Mouse (Mus musculus) heart, postnatal 0 days (tissue): ENCODE measurements around the gene Dennd5a. TPM values are rescaled to one million over a fixed set of nuclear protein-coding genes. Genes with fewer than 3 reads are reported as not detected.

Experiments used
- ATAC-seq: fragments of 200-750 bp; cut with Nextera tagmentation; 2 replicates; pipeline ENCODE4 v1.8.0; 2017; ENCODE audit warnings: low read depth, moderate number of reproducible peaks, moderate library complexity; ENCODE audit not compliant: insufficient read depth
- DNase-seq: peaks from one replicate; pipeline ENCODE4 v3.0.0-alpha.2; 2016; ENCODE audit warnings: low spot score
- H3K27ac ChIP-seq: fragments of 300-500 bp; sonication (generic); 2 replicates; pipeline ENCODE4 v1.5.1; 2014; ENCODE audit warnings: low read depth, mild to moderate bottlenecking
- H3K27me3 ChIP-seq: fragments of 300-500 bp; sonication (generic); 2 replicates; pipeline ENCODE4 v1.6.1; 2014; ENCODE audit warnings: low read length, mixed read lengths; ENCODE audit not compliant: control insufficient read depth, insufficient read depth
- H3K36me3 ChIP-seq: fragments of 300-500 bp; sonication (generic); replicated peaks from 2 replicates; pipeline ENCODE4 v1.6.1; 2014; ENCODE audit warnings: low read length, mixed read lengths; ENCODE audit not compliant: control insufficient read depth, insufficient read depth
- H3K4me1 ChIP-seq: fragments of 300-500 bp; sonication (generic); 2 replicates; pipeline ENCODE4 v1.6.1; 2014; ENCODE audit warnings: antibody characterized with exemption; ENCODE audit not compliant: control insufficient read depth, insufficient read depth
- H3K4me2 ChIP-seq: fragments of 300-500 bp; sonication (generic); 2 replicates; pipeline ENCODE4 v1.6.1; 2014; ENCODE audit warnings: low read depth, mild to moderate bottlenecking, low read length, moderate library complexity
- H3K4me3 ChIP-seq: fragments of 300-500 bp; sonication (generic); 2 replicates; pipeline ENCODE4 v1.5.1; 2014; ENCODE audit warnings: low read depth, low read length
- H3K9ac ChIP-seq: fragments of 300-500 bp; sonication (generic); replicated peaks from 2 replicates; pipeline ENCODE4 v1.6.1; 2014; ENCODE audit warnings: low read depth, low read length, mixed read lengths
- H3K9me3 ChIP-seq: fragments of 300-500 bp; sonication (generic); replicated peaks from 2 replicates; pipeline ENCODE4 v1.6.1; 2016; ENCODE audit warnings: low read length; ENCODE audit not compliant: control insufficient read depth
- CTCF ChIP-seq: IDR thresholded peaks from 2 replicates; pipeline ENCODE4 v1.5.1; 2016; ENCODE audit warnings: antibody characterized with exemption, control low read depth, low read depth
- EP300 ChIP-seq: IDR thresholded peaks from 2 replicates; pipeline ENCODE4 v1.6.1; 2016; ENCODE audit warnings: antibody characterized with exemption, low read depth
- WGBS: fragments of 180-500 bp; shearing (Covaris S2); extraction: QIAGEN DNeasy Blood & Tissue Kit; methylation state at CpG from one replicate; pipeline ENCODE4 v1.1.7; 2014; 5-methylcytosine and 5-hydroxymethylcytosine counted together
- polyA plus RNA-seq: library from polyadenylated mRNA; unstranded; fragments of >200 nt; fragmentation: Nextera tagmentation; extraction: Ambion mirVana; gene quantifications from 2 replicates; pipeline ENCODE4 v1.2.1, GENCODE M21; 2015
- total RNA-seq: library from RNA; depleted of rRNA; stranded (reverse); fragments of >200 nt; gene quantifications from 2 replicates; pipeline ENCODE4 v1.2.3, GENCODE M21; 2014; ENCODE audit warnings: low replicate concordance

Gene Dennd5a
- total and polyA plus RNA-seq, 2 experiments from 2014 or later: 34.6 to 171 TPM

DNA sequence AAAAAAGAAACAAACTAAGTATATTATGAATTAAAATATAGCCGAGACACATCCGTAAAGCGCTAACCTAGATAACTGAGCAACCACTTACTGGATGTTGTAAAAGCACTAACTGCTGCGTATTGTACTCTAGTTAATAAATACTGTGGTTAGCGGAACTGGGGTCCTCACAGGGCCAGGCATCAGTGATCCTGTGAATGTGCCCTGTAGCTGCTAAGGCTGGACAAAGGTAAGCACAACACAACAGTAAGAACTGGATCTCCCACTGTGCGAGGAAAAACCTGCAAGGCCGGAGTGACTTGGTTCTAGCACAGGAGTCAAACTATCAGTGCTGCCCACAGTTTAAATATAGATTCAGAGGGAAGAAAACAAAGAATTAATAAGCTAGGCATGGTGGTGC, 100.1 kb downstream of the Dennd5a start:
- H3K36me3 ChIP-seq: no peaks in the 10 kb centered on the region
- H3K27me3 ChIP-seq: peaks cover 12% of the 10 kb centered on the region; the same call in 1 of the 2 replicates
- DNase-seq (no peak), ATAC-seq (no peak)
- WGBS: 88% methylated on average over 7 of the region's 7 CpGs
- no peak overlapping the region for H3K4me2 ChIP-seq
- H3K4me1 ChIP-seq: no peaks in the 10 kb centered on the region
- TF ChIP-seq CTCF (no peak), EP300 (no peak)
- no peak overlapping the region for H3K27ac ChIP-seq
- no peaks in the 10 kb centered on the region for H3K9me3 ChIP-seq
- no peak overlapping the region for H3K9ac ChIP-seq
- H3K4me3 ChIP-seq: no peak overlapping the region

DNA sequence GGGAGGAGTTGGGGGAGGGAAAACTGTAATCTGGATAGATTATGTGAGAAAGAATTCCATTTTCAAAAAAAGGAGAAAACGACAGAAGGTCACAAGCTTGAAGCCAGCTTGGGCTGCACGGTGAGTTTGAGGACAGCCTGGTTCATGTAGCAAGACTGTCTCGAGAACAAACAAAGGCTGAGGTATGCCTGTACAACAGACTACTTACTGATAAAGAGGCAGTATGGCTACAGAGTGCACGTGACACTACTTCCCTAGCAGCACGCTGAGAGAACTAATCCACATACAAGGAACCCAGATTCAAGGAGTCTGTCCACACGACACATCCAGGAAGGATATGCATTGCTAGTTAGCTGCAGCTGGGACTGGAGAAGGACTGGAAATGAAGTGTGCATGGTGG, 100.9 kb downstream of the Dennd5a start:
- DNase-seq: peak; percentile 28
- 11% methylated on average over 6 of the region's 6 CpGs for WGBS
- no peaks in the 10 kb centered on the region for H3K36me3 ChIP-seq
- TF ChIP-seq CTCF (no peak), EP300 (no peak)
- no peaks in the 10 kb centered on the region for H3K9me3 ChIP-seq
- no peak overlapping the region for H3K4me3 ChIP-seq
- no peak overlapping the region for H3K4me2 ChIP-seq
- peak; percentile 60; the same call in 1 of the 2 replicates for ATAC-seq
- peaks cover 6% of the 10 kb centered on the region; the same call in 1 of the 2 replicates for H3K4me1 ChIP-seq
- H3K9ac ChIP-seq: no peak overlapping the region
- peaks cover 6% of the 10 kb centered on the region; the same call in 1 of the 2 replicates for H3K27me3 ChIP-seq
- H3K27ac ChIP-seq: no peak overlapping the region

DNA sequence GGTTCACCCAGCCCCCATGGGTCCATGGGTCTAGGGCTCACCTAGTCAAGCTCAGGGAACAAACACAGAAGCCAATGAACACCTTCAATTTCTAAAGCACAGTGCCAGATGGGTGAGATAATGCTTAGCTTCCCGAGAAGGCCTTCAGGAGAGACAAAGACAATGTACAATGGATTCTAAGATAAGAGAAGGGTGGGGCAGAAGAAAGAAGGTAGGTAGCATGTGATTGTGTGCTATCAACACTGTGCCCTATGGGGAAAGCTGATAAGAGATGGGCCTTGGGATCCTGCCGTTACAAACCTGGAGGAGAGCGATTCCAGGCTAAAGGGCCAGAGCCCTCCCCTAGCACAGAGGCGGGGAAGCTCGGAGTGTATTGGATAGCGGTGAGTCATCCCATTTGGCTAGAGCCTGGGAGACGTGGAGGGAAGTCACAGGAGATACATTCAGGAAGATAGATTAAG, 107.5 kb downstream of the Dennd5a start:
- H3K4me3 ChIP-seq: no peak overlapping the region
- DNase-seq (peak; percentile 57), ATAC-seq (peak; percentile 72)
- H3K4me2 ChIP-seq: no peak overlapping the region
- peak overlapping the region; percentile 32; the same call in 1 of the 2 replicates for H3K27ac ChIP-seq
- H3K4me1 ChIP-seq: peaks cover 25% of the 10 kb centered on the region
- TF ChIP-seq EP300 (no peak), CTCF (no peak)
- no peaks in the 10 kb centered on the region for H3K27me3 ChIP-seq
- WGBS: 19% methylated on average over 7 of the region's 7 CpGs
- H3K9ac ChIP-seq: no peak overlapping the region; the same call in 1 of the 2 replicates
- no peaks in the 10 kb centered on the region for H3K9me3 ChIP-seq
- H3K36me3 ChIP-seq: no peaks in the 10 kb centered on the region

DNA sequence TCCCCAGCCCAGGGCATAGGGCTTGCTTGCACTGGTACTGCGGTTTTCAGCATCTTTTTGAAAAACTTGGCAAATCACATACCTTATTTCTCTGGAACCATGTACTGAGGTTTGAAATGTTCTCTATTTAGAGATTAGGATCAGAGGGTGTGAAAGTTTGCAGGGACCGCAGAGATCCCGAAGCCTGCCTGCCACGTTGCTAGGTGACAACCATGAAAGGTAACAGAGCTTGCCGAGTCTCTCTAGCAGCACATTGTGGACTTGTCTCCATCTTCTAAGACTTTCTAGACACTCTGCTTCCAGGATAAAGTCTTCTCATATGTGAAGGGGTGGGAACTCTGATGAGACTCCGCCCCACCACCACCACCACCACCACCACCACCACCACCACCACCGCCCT, 108.3 kb downstream of the Dennd5a start:
- Histone ChIP-seq H3K9me3 (no peaks in the 10 kb centered on the region), H3K4me3 (no peak overlapping the region), H3K4me1 (peaks cover 25% of the 10 kb centered on the region), H3K27me3 (no peaks in the 10 kb centered on the region), H3K9ac (no peak overlapping the region), H3K27ac (no peak overlapping the region), H3K36me3 (no peaks in the 10 kb centered on the region), H3K4me2 (no peak overlapping the region)
- DNase-seq: no peak
- no peak for TF ChIP-seq CTCF
- no peak for TF ChIP-seq EP300
- ATAC-seq: no peak
- WGBS: 88% methylated on average over 6 of the region's 7 CpGs

DNA sequence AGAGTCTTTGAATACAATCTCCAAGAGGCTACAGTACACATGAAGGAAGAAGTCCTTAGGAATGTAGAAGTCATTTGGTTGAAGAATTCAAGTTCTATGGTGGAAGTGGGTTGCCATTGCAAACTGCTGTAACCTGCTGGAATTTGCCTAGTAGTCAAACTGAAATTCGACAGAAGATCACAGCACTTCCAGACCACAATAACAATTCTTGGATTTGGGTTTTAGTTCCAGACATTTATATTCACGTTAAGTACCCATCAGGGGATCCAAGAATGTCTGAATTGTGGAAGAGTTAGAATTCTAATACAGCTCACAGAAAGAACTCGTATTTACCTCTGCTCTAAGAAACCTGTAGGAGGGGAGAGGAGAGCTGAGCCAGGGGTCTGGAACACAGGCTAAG, 109.7 kb downstream of the Dennd5a start:
- Histone ChIP-seq H3K27ac (no peak overlapping the region), H3K27me3 (no peaks in the 10 kb centered on the region), H3K4me3 (no peak overlapping the region), H3K9me3 (no peaks in the 10 kb centered on the region), H3K4me2 (no peak overlapping the region), H3K9ac (no peak overlapping the region), H3K36me3 (no peaks in the 10 kb centered on the region), H3K4me1 (peaks cover 25% of the 10 kb centered on the region)
- no peak for DNase-seq
- 87% methylated on average over 3 of the region's 3 CpGs for WGBS
- ATAC-seq: no peak
- TF ChIP-seq CTCF (no peak), EP300 (no peak)
